Mouse (Mus musculus): Measurements from ENCODE around the gene Ndrg3. TPM values are rescaled to one million over a fixed set of nuclear protein-coding genes. Genes with fewer than 3 reads are reported as not detected.

The Ndrg3 gene
- polyA plus RNA-seq, 1 experiment from 2014 or later, result 54.0 TPM

Other genes starting within 250 kb of the Ndrg3 start
- gene Myl9, start 216.6 kb downstream of the Ndrg3 start, polyA plus RNA-seq (2015; fragmentation: Nextera tagmentation; extraction: Ambion mirVana), result 219 and 273 TPM in 2 replicates
- gene Tgif2, start 152.0 kb downstream of the Ndrg3 start, polyA plus RNA-seq (2015; fragmentation: Nextera tagmentation; extraction: Ambion mirVana), result 49.2 and 52.7 TPM in 2 replicates
- gene 4930518I15Rik, start 134.1 kb downstream of the Ndrg3 start, polyA plus RNA-seq (2015; fragmentation: Nextera tagmentation; extraction: Ambion mirVana), result 6.6 and 9.2 TPM in 2 replicates
- gene Rab5if, start 128.9 kb downstream of the Ndrg3 start, polyA plus RNA-seq (2015; fragmentation: Nextera tagmentation; extraction: Ambion mirVana), result 134 and 157 TPM in 2 replicates
- gene Sla2, start 104.9 kb downstream of the Ndrg3 start, polyA plus RNA-seq (2015; fragmentation: Nextera tagmentation; extraction: Ambion mirVana), result 0.46 and 0.63 TPM in 2 replicates
- 29.5 and 31.6 TPM in 2 replicates for gene Dsn1, start 15.1 kb upstream of the Ndrg3 start, polyA plus RNA-seq (2015; fragmentation: Nextera tagmentation; extraction: Ambion mirVana)
- gene Soga1, start 87.2 kb upstream of the Ndrg3 start, polyA plus RNA-seq (2015; fragmentation: Nextera tagmentation; extraction: Ambion mirVana), result 2.3 and 2.9 TPM in 2 replicates
- gene Tldc2, start 95.0 kb upstream of the Ndrg3 start, polyA plus RNA-seq (2015; fragmentation: Nextera tagmentation; extraction: Ambion mirVana), result not detected in 2 replicates
- gene Samhd1, start 143.2 kb upstream of the Ndrg3 start, polyA plus RNA-seq (2015; fragmentation: Nextera tagmentation; extraction: Ambion mirVana), result 21.4 and 24.1 TPM in 2 replicates
- 17.3 and 18.0 TPM in 2 replicates for gene Rbl1, start 212.5 kb upstream of the Ndrg3 start, polyA plus RNA-seq (2015; fragmentation: Nextera tagmentation; extraction: Ambion mirVana)